Mouse (Mus musculus): ENCODE measurements at regions not wholly inside any gene's neighbourhood (a gene's known extent, or its start where the extent isn't known, plus 50 kb on each side); places are given as distances from the start of the nearest gene placed in this dataset.

DNA sequence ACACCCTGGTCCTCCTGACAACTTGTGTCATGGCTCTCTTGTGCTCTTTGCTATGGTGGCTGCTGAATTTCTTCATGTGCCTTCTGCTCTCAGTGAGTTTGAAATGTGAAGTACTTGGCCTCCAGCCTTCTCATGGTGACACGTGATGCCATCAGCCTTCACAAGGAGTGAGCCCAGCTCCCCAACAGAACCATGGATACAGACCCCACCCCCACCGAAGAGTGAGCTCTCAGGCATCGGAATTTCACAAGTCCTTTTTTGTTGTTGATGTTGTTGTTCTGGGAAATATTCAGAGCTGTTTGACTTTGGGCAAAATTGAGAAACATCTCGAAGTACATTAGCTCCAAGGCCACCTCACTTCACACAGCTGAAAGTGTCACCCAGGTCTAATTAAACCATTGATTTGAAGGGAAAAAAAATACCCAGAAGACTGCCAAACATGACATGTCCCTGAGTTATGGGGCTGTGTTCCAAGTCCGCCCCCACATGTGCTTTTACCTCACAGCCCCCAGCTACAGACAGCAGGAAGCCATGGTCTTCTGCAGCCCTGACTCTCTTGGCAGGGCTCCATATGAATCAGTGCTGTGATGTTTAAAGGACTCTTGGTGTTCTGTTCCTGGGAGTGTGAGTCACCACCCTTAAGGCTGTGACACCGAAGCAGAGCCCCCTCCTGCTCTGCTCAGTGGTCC lies 205.2 kb upstream of the A230072I06Rik start:
- no peak for DNase-seq (ENCODE audit: low spot score in 2 of 2)

DNA sequence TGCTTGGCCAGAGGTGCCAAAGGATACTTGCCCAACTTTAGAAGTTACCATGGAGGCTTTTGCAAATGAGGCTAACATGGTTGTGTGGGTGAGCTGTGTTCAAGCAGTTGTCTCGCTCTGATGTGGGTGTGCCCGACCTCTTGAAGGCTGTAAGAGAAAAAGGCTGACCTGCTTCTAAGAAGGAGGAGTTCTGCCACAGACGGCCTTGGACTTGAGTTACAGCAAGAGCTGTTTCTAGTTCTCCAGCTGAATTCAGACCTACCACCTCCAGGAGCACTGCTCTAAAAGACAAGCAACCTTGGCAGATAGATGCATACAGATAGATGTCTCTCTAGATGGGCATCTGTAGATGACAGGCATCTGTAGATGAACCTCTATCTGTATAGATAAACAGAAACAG lies 202.7 kb upstream of the A230072I06Rik start:
- DNase-seq (ENCODE audit: low spot score in 2 of 2), result no peak

DNA sequence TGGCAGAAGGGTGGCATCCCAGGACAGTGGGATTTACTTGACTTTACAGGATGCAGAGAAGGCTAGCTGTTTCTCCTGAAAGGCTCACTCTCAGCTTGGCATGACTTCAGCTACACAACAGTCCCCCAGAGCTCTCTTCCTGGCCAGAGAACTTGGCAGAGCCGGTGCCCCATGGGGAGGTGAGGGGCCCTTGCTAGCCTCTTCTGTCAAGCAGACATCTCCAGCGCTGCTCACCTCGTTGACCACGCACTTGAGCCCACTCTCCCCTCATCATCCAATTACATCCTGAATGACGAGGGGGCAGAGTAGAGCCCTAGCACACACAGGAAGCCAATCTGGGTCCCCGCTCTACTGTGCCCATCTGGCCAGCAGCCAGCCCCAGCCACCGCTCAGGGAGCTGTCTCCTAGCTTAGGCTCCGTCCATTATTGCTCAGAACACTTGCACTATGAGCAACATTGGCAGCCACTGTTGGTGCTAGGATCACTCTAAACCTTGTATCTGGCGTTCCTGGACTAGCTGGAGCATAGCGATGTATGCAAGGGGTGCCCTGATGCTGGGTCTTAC lies 201.7 kb upstream of the A230072I06Rik start:
- no peak for DNase-seq (ENCODE audit: low spot score in 2 of 2)

DNA sequence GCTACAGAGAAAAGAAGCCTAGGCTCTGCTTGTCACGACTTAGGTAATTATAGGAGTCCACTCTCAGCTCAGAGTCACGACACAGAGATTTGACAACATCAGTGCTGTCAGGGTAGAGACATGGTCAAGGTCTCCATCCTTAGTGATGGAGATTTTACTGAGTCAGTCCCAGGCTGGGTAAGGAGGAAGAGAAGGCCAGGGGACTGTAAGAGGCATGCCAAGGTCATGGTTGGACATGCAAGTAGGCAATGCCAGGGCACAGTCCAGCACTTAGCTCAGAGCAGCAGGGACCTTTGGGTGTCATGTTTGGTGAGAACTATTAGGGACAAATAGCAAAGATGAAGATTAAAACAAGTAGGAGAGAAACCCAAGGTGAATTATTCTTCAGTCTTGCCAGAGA lies 200.7 kb upstream of the A230072I06Rik start:
- DNase-seq (ENCODE audit: low spot score in 2 of 2), result no peak

DNA sequence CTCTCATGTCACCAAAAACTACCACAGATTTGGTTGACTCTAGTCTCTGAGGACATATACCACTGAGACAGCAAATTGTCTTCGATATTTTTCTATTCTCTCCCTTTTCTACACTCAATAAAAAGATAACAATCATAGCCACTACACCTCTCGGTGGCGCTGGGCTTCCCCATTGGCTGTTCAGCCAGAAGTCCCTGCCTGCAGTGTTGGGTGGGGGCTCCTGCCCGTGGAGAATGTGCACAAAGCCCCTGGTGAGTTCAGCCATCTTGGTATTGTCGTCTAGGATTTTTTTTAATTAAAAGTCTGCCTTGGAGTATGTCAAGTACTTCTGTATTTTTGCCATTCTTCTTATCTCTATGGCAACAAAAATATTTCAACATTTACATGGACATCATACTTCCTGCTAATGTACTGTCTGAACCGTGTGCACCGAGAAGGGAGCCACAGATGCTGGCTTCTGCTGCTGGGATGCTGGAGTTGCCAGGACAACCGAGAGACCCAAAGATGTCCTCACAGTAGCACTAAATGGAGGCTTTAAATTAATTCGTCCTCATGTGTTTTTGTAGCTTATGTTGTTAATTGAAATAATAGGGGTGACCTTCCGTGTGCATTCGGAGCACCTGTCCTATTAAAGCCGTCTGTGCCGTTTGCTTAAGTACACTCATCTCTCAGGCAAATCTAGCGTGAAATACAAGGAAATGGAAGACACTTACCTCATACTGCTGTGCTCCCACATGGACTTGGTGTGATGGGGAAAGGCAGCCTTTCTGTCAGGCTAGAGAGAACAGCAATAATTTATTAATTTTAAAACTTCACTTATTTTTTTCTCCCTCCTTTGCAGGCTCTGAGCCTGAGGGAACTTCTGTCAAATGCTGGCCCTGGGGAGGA lies 199.7 kb upstream of the A230072I06Rik start:
- no peak for DNase-seq (ENCODE audit: low spot score in 2 of 2)

DNA sequence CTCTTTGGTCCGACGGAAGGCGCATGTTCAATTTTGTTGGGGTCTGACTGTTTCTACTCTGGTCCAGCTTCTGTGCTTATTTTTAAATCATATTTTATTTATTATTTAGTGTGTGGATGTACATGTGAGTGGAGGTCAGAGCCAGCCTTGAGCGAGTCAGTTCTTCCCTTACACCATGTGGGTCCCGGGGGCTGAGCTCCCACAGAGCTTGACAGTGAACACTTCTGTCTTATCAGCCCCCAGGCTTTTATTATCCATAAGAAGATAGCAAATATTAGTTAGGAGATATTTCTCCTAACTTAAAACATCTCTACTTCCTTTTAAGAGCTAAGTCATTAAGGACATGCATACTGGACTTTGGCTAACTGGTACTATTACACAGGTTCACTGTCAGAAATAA lies 197.1 kb upstream of the A230072I06Rik start:
- DNase-seq (ENCODE audit: low spot score in 2 of 2), result no peak

DNA sequence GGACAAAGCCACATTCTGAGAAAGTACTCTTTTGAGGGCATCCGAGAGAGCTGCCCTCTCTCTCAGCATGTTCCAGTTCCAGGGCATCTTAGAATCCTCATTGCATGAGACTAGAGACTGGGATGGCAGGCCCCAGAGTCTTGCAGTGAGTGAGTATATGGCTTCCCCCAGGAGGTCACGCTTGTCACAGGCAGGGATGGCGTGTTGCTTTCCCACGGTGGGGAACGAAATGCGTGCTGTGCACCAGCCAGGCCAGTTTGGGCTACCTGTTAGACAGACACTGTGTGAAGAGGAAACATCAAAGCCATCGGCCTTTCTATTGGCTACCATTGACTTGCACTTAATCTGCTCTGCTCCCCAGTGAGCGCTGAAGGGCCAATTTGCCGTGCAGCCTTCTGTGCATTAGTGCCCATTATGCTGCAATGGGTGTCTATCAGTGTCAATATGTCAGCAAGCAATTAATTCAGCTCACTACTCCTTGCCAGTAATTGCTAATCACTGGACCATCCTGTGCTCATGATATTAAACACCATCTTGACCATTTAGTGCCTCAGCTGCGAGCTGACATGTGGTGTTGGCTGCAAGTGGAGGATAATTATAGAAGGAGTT lies 191.3 kb upstream of the A230072I06Rik start:
- no peak for DNase-seq (ENCODE audit: low spot score in 2 of 2)

DNA sequence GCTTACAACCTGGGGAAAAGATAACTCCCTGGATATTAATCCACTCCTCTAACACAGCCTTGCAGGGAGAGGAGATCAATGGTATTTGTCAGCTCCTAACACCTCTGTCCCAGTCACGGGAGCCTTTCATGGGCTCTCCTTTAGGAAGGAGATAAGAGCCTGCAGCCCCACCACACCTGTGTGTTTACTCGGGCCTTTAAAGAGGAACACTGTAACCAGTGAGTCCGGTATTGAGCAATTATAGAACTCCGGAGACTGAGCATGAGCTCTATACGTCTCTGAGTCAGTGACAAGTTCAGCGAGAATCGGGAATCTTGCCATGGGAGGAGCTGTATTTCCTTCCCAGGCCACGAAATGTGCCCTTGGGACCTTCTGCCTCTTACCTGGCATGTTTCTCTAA lies 178.5 kb upstream of the A230072I06Rik start:
- DNase-seq (ENCODE audit: low spot score in 2 of 2), result no peak

DNA sequence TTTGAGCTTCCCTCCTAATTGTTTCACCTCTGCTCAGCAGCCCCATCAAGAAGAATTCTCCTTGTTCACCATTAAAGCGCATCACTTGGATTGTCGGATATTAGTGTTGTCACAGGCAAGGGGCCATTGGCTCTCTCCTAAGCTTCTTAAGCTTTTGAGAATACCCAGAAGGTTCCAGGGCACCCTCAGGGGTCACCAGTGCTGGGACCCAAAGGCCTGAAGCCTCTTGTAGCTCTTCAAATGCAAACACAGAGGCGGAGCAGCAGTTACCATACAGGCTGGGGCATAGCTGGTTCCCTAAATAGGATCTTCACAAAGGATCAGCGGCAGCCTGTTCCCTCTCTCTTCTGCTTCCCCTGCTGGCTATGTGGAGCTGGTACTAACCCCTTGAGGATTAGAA lies 175.3 kb upstream of the A230072I06Rik start:
- DNase-seq (ENCODE audit: low spot score in 2 of 2), result no peak

DNA sequence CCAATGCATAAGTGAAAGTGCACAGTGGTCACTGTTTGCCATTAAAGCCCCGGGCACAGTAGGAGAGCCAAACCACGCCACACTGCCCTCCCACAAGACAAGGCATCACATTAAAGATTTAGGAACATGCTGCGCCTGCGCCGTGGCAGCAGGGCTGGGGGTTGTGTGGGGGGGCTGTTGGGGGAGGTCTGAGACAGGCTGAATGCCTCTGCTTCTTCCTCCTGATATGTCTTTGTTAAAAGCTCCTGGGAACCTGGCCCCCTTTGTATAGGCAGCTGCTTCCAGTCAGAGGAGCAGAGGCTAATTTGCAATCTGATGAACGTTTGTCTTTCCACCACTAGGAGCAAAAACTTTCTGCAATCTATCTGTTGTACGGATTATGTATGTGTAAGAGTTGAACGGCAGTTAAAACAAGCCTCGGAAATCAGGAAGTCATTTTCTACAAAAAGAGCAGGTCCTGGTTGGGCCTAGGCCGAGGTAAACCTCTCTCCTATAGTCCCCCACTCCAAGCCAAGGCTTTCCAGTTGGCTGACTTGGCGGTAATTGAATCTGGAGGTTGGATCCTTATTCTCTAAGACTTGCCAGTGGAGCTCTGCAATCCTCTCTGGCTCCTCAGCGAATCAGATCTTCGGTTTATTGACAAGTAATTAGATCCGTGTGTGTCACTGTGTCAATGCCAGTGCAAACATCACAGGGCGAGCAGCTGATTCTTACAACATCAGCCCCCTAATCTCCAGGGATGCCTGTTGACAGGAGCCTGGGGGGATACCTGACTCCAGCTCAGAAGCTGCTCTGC lies 173.3 kb upstream of the A230072I06Rik start:
- no peak for DNase-seq (ENCODE audit: low spot score in 2 of 2)

DNA sequence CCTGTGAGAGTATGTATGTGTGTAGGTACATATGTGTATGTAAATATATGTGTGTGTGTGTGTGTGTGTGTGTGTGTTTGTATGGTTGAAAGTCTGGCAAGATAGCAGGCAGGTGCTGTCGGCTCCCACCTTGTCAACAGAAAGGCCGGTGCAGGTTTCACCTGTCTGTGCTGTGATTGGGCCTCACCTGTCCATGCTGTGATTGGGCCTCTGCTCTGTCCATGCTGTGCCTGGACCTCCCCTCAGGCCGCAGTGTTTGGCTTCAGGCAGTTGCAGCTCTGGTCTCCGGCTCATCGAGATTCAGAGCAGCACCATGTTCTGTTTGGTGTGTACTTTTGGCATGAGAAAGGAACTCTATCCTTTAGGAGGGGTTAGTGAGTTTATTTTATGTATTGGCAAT lies 170.0 kb upstream of the A230072I06Rik start:
- no peak for DNase-seq (ENCODE audit: low spot score in 2 of 2)

DNA sequence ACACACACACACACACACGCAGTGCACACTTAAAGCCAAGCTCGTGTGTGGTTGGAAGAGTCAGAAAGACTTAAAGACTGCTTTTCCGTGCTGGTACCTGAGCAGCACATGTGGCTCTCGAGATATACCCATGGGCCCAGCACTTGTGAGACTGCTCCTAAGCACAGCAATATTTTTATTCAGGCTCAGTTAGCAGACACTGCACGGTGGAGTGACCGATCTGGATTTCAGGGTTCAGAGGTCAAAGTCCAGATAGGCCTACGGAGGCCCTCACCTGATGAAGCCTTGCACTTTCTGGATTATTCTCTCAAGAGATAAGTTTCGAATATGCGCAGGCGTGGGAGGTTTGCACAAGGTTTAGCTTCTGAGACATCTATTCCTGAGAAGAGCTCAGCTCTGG lies 167.0 kb upstream of the A230072I06Rik start:
- no peak for DNase-seq (ENCODE audit: low spot score in 2 of 2)

DNA sequence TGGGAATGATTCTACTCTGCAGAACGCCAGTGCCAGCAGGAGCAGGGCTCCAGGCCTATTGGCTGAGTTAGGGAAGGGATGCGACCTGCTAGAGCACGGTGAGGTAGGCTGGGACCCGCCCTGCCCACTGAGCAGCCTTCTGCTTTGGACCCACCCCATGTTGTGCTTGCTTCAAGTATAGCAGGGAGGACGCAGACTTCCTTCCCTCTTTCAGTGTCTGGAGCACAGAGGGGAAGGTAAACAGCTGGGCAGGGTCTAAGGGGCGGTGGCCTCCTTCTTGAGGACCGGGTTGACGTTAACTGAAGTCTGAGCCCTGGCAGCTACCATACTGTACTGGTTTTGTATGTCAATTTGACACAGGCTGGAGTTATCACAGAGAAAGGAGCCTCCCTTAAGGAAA lies 165.6 kb upstream of the A230072I06Rik start:
- DNase-seq (ENCODE audit: low spot score in 2 of 2), result no peak

DNA sequence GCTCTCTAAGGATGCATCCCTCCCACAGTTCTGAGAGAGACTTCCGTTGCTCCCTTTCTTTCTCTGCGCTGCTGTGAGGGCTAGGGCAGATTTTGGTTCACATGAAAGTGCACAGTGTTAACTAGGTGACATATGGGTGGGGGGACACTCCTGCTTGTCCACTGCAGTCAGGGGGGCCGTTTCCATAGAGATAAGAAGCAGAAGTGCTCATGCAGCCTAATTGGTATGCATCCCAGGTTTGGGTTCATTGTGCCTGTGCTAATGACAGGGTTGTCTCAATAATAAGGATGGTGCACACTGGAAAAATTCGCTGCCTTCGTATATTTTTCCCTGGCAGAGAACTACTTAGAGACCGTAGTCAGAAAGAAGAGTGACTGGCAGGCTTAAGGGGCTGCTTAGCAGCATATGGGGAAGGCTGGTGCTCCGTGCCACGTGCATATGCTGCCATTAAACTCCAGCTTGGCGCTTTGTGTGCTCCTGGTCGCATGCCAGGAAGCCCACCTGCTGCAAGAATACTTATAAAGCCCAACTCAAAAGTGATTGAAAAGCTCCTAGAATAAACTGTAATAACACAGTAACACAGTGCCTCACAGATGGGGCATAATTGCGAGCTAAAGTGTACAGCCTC lies 152.1 kb upstream of the A230072I06Rik start:
- no peak for DNase-seq (ENCODE audit: low spot score in 2 of 2)

DNA sequence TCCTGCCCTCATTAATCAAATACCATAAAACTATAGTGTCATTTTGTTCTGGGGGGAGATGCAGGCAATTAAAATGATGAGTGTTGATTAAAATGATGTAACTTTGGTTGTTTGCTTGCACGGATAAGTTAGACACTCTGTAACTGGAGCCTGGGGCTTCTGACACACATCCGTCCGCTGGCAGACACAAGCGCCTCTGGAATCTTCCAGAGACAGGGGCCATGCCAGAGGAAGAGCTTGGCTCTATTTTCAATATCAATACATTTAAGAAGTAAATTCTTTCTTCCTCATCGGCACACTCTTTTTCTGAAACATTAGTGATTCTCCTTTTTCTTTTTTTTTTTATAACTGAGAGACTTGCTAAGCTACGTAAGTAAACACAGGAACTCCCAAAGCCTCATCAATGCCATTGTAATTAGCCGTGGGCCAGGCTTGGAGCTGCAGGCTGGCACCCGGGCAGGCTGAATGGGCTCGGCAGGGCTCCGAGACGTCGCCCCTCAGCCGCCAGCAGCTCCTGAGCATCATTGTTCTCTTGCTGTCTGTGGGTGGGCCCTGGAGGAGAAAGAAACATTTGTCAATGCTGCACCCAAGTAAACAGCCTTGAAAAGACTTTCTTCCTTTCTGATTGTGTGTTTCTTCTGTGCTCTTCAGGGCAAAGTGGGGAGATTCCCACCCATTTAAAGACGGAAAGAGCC lies 151.4 kb upstream of the A230072I06Rik start:
- no peak for DNase-seq (ENCODE audit: low spot score in 2 of 2)

DNA sequence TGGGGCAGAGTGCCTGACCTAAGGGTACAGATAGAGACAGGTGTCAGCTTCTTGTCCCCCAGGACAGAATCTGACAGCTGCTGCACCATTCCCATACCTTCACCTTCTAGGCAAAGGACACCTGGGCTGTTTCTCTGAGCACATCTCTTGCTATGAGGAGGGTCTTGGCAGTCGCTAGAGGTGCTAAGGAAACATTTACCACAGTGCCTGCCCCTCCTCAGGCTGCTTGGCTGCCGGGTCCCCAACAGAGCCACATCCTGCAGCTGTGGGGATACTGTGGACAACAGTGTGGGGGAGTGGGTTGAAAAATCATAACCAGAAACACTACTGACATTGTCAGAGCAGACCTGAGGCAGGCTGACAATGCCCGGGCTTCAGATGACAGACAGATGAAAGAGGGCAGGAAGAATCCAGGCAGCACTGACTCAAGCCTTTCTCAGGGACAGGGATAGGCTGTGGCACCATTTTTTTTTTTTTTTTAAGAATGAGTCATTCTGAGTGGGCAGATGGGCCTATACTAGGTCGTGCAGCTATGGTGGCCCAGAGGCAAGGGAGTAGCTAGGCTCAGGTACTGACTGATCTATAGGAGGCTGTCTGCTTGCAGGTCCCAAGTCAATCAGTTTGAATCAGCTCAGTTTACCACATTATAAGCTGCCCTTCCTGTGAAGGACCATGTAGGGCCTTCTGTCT lies 150.7 kb upstream of the A230072I06Rik start:
- DNase-seq (ENCODE audit: low spot score in 2 of 2), result no peak

DNA sequence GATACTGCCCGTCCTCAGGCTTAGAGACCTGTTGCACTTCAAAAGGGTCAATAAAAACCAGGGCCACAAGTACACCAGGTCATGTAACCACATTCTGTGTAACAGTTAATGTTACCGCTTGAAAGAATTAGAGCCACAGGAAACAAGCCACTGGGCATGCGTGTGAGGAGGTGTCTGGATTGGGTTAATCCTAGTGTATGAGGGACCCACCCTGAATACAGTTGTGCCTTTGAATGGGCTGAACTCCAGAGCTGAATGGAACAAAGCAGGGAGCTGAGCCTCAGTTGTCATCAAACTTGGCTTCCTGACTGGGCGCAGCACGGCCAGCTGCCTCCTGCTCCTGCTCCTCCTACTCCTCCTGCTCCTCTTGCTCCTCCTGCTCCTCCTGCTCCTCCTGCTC lies 148.0 kb upstream of the A230072I06Rik start:
- no peak for DNase-seq (ENCODE audit: low spot score in 2 of 2)

DNA sequence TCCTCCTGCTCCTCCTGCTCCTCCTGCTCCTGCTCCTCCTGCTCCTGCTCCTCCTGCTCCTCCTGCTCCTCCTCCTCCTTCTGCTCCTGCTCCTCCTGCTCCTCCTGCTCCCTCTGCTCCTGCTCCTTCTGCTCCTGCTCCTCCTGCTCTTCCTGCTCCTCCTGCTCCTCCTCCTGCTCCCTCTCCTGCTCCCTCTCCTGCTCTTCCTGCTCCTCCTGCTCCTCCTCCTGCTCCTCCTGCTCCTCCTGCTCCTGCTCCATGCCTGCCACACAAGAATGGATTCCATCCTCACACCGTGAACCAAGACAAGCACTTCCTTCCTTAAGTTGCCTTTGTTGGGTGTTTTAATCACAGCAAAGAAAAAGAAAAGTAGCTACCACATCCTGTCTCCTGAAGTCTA lies 144.4 kb upstream of the A230072I06Rik start:
- DNase-seq (ENCODE audit: low spot score in 2 of 2), result no peak

DNA sequence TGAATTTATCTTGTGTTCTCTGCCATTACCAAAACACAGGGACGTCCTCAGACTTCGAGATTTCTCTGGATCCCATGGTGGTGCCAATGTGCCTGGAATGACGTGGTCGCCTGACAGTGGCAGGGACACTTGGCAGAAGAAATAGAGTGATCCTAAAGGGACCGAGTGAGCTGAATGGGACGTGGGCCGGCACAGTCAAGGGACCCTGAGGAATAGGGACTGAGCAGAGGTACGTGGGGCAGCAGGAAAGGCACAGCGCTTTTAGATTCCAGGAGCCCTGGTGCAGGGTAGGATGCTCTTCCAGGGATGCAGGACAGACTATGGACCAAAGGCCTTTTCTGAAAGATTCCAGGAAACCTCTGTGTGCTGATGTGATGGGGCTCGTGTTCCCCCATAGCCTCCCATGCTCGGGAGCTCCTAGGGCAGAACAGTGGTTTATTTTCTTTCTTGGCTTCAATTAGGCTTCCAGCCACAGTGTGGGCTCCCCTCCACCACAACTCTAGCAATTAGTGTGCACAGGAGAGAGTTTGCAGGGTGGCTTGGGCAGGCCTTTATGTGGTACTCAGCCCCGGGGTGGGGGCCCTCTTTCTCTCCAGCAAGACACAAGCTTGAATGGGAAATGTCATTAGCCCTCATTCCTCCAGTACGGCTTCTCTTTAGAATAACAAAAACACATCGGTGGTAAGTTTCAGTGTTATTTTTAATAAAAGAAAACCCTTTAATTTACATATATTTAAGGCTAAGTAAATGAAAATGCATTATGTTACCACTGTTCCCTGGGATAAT lies 143.0 kb upstream of the A230072I06Rik start:
- DNase-seq (ENCODE audit: low spot score in 2 of 2), result no peak

All from spleen, postnatal 10 days (tissue).